Mouse (Mus musculus) layer of hippocampus, postnatal 14 days (tissue): ENCODE results near the gene Sco1. TPM values are rescaled to one million over a fixed set of nuclear protein-coding genes. Genes with fewer than 3 reads are reported as not detected.
"Not testable (repeated sequence)": the region's sequence is repeated elsewhere in the genome, so short reads cannot be mapped to it uniquely, and the experiment has no call there.

ENCODE experiments used
- DNase-seq, 2 experiments: peaks; one replicate each; pipeline ENCODE4 v3.0.0; 2021 to 2022; ENCODE audit warnings: low spot score in 2 of 2, mixed read lengths in 1 of 2
- total RNA-seq, 2 experiments: library from RNA; stranded (reverse); gene quantifications; 2 replicates each; pipeline ENCODE4 v1.2.3; 2021

Sco1 gene
- total RNA-seq, 2 experiments from 2014 or later, result 8.4 to 8.5 TPM

- no peak for DNase-seq
Observed at GRCm38 (mm10) chr11:67083712-67084340, 31.4 kb downstream of the Sco1 start.

- peak; percentile 65 to 82 for DNase-seq
Observed at GRCm38 (mm10) chr11:67085489-67085888, 33.0 kb downstream of the Sco1 start.

DNA sequence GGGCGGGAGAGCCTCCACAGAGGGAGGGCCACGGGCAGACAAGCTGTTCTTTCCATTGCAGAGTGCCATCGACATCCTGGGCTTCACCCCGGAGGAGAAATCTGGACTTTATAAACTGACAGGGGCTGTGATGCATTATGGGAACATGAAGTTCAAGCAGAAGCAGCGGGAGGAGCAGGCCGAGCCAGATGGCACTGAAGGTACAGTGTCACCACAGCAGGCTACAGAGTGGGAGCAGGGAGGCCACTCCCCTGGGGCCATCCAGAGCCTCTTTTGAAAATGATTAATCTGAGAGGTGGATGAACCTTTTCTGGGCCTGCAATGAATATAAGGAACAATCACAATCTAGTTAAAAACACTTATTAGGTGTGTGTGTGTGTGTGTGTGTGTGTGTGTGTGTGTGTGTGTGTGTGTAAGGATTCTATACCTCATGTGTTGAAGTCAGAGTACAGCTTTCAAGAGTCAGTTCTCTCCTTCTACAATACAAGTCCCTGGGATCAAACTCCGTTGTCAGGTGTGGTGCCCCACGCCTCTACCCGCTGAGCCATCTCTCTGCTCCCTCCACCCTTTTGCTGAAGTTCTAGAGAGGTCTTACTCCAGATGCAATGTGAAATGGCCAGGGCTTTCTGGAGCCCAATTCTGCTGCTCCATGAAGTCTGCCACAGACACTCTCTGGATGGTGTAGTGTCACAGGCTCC lies 34.1 kb downstream of the Sco1 start:
- DNase-seq, result no peak

DNA sequence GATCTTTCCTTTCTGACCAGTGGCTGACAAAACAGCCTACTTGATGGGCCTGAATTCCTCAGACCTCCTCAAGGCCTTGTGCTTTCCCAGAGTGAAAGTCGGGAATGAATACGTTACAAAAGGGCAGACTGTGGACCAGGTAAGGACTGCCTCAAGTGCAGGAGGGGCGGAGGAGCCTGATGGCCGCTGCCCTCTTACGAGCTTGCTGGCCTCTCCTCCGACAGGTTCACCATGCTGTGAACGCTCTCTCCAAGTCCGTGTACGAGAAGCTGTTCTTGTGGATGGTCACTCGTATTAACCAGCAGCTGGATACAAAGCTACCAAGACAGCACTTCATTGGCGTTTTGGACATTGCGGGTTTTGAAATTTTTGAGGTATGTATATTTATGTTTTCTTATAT lies 34.8 kb downstream of the Sco1 start:
- no peak for DNase-seq

DNA sequence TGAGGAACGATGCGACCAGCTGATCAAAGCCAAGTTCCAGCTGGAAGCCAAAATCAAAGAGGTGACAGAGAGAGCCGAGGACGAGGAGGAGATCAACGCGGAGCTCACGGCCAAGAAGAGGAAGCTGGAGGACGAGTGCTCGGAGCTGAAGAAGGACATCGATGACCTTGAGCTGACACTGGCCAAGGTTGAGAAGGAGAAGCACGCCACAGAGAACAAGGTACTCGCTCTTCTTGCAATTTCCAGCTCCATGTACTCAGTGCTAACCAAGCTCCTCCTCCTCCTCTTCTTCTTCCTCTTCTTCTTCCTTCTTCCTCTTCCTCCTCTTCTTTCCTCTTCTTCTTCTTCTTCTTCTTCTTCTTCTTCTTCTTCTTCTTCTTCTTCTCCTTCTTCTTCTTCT lies 39.9 kb downstream of the Sco1 start:
- not testable (repeated sequence) for DNase-seq

GRCm38 (mm10) chr11:67093201-67093600 lies 40.7 kb downstream of the Sco1 start:
- DNase-seq, result no peak

- DNase-seq, result no peak
Observed at GRCm38 (mm10) chr11:67093652-67094051, 41.2 kb downstream of the Sco1 start.

GRCm38 (mm10) chr11:67094470-67094869 lies 42.0 kb downstream of the Sco1 start:
- DNase-seq, result no peak

GRCm38 (mm10) chr11:67097709-67098108 lies 45.2 kb downstream of the Sco1 start:
- DNase-seq, result no peak

DNA sequence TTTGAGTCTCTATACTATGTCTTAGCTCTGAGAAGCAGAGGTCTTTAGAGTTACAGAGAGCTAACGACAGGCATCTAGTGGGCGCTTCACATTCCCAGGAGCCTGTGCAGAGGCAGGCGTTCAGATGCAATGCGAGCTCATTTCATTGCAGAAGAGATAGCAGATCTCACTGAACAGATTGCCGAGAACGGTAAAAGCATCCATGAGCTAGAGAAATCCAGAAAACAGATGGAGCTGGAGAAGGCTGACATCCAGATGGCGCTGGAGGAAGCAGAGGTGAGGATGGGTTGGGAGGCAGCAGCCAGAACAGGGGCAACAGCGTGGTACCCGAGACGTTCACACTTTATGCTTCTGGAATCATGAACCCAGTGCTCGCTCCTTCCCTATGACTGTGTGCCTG lies 46.0 kb downstream of the Sco1 start:
- DNase-seq, result peak; percentile 23 to 67

- no peak for DNase-seq
Observed at GRCm38 (mm10) chr11:67099241-67099640, 46.8 kb downstream of the Sco1 start.

- peak in 1 of 2 experiments; percentile 45 for DNase-seq
Observed at GRCm38 (mm10) chr11:67100169-67100568, 47.7 kb downstream of the Sco1 start.

DNA sequence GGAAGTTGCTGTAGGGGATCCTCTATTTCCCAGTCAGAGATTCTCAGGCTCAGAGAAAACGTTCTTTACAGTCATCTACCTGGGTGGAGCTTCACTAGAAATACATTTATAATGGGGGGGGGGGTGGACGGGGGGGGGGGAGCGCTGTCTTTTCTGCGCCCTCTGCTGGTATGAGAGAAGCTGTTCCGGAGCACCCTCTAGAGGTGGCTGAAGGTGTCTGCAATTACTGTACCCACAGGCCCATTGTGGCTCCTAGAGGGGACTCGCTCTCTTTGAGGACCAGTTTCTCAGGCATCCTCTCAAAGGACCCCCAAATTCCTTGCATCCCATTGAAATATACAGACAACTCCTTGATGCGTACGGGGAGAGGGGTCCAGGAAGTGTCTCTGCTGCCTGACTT lies 49.2 kb downstream of the Sco1 start:
- DNase-seq, result peak; percentile 27 to 58

GRCm38 (mm10) chr11:67103256-67103655 lies 50.8 kb downstream of the Sco1 start:
- no peak for DNase-seq

DNA sequence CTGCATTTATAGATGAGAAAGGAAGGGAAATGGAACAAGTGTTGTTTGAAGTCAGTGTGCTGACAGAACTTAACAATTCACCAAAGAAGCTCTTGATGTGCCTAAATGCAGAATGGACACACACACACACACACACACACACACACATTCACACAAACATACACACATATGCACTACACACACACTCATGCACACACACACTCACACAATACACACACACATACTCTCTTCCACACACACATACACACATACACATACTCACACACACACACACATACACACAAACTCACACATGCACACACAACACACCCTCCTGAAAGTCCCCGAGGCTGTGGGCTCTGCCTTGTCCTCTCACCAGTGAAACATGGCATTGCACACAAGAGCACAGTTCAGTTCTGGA lies 51.8 kb downstream of the Sco1 start:
- DNase-seq, result no peak

- no peak for DNase-seq
Observed at GRCm38 (mm10) chr11:67104714-67105113, 52.2 kb downstream of the Sco1 start.

DNA sequence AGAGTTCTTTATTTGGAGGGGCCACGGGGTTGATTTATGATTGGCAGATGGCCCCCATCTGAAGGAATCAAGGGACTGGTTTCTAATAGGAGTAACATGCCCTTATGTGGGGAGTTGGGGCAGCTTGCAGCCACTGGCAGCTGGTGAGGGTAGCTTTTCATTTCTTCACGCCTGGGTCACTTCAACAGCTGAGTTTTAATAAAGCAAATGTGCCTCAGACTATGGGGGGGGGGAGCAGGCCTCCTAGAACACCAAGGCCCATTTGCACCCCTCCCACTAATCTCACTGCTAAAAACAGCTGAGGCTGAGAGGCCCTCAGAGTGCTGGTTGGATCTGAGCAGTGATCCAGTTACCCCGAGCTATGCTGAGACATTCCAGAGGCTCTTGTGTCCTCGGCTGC lies 53.2 kb downstream of the Sco1 start:
- DNase-seq, result no peak

DNA sequence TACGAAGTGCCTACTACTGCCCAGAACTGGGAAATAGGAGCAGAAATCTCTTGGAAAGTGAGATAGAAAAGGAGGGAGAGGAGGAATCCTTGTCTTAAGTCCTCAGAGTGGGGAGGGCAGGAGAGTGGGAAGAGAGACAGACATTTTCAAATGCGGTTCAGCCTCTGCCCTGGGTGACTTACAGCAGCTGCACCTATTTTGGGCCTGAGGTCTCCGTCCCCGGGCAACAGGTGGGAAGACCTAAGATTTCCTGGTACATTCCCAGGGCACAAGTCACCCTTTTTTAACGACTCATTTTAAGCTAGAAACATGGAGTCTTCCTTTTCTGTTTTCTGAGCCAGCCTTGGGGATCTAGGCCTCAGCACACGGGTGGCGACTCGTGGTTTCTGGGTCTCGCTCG lies 54.5 kb downstream of the Sco1 start:
- DNase-seq, result no peak

- DNase-seq, result peak; percentile 76 to 79
Observed at GRCm38 (mm10) chr11:67110168-67110948, 57.9 kb downstream of the Sco1 start.

DNA sequence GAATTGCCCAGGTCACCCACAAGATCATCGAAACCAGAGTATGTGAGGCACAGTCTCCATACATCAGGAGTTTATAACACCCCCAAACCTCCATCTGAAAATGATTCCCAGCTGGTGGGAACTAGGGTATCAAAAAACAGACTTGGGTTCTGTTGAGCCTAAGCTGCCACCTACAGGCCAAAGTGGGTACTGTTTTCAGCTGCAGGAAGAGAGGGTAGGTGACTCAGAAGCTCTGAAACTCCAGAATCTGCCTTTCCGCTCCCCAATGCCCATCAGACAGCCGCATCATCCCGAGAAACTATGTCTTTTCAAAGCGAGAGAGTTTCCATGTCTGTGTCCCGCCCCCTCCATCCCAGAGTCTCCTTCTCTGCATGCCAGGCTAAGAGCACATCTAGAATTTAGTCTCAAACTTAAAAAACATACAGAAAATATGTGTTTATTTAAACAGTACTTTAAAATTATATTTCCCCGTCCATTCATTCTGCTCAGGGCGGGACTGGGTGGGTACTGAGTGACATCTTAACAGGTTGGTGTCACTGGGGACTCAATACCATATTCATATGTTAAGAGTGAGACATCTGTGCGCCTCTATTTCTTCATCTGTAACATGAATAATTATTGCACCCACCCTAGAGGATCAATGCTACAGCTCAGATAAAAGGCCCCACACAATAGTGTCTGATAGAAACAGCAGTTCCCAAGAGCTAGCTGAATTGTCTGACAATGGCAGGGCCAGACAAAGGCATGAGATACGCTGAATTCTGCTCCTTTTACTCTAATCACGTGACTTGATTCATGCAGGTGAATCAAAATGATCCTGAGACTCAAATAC lies 59.8 kb downstream of the Sco1 start:
- DNase-seq, result peak; percentile 62 to 69

- DNase-seq, result peak; percentile 76 to 77
Observed at GRCm38 (mm10) chr11:67112851-67113202, 60.4 kb downstream of the Sco1 start.
